Mouse (Mus musculus): Measurements from ENCODE around the gene Zfyve21.

The Zfyve21 gene

DNA sequence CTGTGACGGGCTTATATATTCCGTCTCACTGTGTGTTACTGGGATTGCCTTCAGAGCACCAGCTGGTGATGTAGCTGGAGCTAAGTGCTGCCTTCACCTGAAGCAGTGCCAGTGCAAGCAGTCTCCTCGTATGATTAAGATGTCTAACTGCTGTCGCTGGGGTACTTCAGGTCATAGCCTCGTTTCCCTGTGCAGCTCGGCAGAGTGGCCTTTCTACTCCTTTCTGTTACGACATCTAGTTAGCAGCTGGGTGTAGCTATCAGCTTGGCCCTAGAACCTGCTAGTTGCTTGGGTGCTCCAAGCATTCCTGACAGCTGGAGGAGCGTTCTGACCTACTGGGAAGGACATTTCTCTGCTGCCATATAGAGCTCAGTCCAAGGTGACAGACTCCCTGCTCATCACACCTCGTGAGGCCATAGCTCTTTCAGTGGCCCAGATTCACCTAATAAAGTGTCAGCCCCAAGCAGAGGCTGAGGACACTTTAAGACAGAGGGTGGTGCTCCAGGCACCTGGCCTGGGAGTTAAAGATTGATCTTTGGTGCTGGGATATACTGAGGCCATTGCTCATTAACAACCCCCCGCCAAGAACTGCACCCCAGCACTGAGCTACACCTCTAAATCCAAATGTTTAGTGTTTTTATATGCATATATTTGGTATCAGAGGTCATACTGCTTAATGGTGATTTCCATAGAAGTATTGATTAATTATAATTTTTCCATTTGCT lies 13.3 kb upstream of the Zfyve21 start:
- DNase-seq (ENCODE audit: low spot score in 2 of 2) = no peak

DNA sequence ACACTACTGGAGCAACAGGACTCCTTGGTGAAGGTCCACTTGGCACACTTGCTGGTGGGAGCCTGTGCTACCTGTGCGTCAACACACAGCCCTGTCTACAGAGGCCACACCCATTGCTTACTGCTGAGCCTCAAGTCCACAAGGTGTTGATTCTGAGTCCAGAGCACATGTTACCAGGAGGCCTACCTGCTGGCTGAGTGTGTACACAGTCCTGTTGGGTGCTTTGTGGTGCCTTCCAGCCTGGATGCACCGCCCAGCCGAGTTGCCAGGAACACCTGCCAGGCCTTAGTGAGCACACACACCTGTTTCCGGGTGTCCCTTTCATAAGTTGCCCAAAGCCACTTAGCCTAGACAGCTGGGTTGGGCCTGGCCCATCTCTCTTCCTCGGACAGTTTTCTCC lies 10.4 kb upstream of the Zfyve21 start:
- no peak for DNase-seq (ENCODE audit: low spot score in 2 of 2)

DNA sequence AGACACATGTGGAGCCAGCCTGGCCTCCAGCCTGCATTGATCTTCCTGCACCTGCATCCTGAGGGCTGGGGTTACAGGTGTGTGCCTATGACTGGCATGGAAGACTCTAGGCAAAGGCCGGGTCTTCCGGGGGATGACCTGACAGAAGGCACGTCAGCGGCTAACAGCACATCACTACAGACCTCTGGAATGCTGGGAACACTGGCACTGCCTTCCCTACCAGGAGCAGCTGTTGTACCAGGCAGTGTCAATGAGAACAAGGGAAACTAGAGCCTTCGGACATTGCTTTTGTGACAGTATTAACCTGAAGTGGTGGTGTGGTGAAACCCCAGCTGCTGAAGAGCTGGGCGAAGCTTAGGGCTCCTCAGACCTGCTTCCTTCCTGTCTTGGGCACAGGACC lies 5.2 kb upstream of the Zfyve21 start:
- DNase-seq (ENCODE audit: low spot score in 2 of 2) = no peak

DNA sequence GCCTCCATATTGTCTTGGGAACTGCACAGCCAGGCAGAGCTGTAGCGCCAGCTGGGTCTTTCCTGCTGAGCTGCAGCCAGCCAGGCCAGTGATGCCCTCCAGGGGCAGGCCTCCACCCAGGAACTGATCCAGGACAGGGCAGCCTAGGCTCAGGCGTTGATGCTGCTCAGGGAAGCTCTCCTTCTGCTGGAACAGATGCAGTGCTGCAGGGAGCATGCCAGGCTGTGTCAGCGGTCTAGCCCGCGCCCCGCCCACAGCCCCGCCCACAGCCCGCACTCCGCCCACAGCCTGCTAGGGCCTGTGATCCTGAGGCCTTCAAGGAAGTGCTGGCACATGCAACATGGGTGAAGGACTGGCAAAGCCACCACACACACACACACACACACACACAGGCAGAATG lies 4.2 kb upstream of the Zfyve21 start:
- peak; percentile 52 to 57 for DNase-seq (ENCODE audit: low spot score in 2 of 2)

DNA sequence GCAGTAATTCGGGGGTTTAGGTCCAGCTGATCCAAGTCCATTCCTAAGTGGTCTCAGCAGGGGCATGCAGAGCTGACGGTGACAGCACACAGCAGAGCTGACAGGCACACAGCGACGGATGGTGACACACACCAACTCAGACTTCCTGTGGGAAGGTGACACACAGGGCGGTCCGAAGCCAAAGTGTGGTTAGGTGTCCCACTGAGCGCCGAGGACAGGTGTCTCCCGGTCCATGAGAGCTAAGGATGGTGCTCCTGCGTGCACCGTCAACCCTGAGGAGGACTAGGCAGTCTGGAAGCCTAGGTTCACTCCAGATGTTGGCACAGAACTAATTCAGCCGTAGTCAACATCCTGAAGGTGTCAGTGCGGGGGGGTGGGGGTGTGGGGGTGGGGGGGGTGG lies 1.9 kb upstream of the Zfyve21 start:
- no peak for DNase-seq (ENCODE audit: low spot score in 2 of 2)

DNA sequence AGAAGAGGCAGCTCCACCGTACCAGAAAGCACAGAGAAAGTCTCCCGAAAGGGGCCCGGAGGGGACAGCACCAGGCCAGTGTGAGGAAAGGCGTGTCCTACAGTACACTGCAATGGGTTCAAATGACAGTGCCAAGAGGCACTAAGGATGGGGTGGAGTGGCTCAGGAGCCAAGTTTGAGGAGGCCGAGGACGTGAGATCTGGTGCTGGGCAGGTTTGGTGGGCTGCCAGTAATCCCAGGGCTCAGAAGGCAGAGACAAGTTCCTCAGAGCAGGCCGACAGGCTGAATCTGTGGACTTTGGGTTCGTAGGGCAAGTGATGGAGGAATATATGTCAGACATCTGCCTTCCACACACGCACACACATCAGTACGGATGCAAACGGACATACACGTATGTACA lies 1.4 kb upstream of the Zfyve21 start:
- no peak for DNase-seq (ENCODE audit: low spot score in 2 of 2)

DNA sequence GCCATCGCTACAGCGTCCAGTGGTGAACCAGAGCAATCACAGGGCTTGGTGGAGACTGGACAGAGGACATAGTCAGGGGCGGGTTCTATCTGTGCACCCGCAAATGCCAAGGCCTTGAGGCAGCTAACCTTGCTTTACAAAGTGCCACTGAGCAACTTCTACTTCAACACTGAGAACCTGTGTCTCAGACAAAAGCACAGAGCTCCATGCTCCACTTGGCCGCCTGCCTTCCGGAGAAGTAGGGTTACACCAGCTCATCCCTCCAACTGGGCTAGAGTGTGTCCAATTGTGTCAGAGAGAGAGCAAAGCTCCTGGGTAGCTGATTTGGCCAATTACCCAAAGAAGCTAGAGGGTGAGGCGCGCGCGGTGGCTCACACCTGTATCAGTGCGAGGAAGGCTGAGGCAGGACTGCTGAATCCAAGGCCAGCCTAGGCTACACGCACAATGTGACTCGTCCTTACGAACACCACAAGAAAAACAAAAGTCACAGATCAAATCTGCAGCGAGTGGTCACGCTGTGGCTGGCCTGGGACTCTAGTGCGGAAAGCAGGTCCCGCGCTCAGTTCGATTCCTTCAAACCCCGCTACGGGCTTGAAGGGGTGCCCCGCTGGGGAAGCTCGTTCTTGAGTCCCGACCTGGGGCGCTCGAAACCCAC lies 732 bp upstream of the Zfyve21 start:
- no peak for DNase-seq (ENCODE audit: low spot score in 2 of 2)

DNA sequence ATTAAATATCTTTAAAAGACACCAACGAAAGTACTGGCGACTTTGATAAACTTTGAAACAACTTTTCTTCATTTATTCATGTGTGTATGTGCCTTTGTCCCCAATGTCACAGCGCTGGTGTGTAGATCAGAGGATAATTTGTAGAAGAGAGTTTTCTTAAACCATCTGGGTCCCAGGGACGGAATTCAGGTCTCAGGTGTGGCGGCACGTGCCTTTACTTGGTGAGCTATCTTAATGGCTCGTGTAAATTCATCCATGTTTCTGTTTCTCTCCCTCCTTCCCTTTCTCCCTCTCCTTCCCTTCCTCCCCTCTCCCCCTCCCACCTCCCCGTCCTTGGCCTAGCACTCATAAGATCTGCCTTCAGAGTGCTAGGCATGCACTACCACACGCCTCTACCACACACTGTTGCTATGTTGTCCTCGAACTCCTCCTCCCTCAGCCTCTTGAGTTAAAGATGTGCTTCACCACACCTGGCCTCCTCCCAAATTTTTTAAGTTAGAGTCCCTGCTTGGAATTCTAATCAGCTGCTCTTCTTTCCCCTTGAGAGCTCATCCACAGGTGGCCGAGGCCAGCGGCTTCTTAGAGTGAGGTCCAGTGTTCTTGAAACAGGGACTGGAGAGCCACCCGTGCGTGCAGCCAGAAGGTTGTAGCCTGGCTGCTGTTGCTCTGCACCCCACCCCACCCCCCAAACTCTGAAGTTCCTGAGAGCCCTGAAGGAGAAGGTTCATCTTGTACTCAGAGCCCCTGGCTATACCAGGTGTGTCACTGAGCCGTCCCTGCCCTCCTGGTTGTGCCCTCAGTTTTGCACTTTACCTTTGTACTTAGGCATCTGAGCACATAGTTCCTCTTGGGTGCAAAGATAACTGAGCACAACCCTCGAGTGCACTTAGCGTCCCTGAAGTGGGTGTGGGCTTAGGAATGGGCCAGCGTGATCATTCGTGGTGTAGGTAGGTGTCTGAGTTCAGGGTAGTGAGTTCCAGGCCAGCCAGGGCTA lies 1.1 kb downstream of the Zfyve21 start:
- no peak for DNase-seq (ENCODE audit: low spot score in 2 of 2)

DNA sequence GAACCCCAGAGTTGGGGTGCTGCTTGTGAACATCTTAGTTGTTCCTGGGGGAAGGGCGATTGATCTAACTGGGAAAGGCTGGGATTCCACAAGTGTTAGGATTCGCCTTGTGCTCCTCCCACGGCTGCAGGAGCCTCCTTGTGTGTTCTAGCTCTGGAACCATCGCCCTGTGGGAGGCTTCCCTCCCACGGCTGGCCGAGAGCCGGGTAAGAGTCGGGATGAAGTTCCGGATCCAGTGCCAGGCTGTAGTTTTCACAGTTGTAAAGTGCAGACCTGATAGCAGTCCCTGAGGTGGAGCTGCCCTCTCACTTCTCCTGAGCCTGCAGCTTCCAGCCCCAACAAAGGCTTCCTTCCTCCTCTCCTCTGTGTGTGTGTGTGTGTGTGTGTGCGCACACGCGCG lies 2.6 kb downstream of the Zfyve21 start:
- peak in 1 of 2 experiments; percentile 42 for DNase-seq (ENCODE audit: low spot score in 2 of 2)

DNA sequence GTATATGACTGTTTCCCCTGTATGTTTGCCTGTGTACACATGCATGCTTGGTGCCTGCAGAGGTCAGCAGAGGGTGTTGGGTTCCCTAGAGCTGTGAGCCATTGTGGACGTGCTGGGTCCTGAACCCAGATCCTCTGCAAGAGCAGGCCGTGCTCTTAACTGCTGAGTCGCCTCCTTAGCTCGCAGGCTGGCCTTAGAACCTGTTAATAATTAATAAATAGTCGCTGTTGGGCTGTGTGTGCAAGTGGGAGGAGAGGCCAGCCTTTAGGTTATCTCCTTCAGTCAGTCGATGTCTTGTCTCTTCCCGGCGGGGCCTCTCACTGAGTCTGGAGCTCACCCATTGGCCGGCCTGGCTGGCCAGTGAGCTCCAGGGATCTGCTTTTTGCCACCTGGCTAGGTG lies 3.0 kb downstream of the Zfyve21 start:
- no peak for DNase-seq (ENCODE audit: low spot score in 2 of 2)

DNA sequence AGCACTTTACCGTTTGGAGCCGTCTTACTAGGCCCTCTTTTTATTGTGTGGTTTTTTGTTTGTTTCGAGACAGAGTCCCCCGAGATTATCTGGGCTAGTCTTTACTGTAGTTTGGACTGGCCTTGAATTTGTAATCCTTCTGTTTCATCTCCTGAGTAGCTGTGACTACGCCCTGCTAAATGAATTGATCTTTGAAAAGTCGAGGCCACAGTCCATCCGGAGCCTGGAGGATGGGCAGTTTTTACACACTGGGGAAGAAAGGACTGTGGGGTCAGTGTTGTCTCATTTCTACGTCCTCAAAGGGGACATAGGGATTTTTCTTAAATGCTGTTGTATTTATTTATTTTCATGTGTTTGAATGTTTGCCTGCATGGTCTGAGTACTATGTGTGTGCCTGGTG lies 4.0 kb downstream of the Zfyve21 start:
- DNase-seq (ENCODE audit: low spot score in 2 of 2) = no peak

DNA sequence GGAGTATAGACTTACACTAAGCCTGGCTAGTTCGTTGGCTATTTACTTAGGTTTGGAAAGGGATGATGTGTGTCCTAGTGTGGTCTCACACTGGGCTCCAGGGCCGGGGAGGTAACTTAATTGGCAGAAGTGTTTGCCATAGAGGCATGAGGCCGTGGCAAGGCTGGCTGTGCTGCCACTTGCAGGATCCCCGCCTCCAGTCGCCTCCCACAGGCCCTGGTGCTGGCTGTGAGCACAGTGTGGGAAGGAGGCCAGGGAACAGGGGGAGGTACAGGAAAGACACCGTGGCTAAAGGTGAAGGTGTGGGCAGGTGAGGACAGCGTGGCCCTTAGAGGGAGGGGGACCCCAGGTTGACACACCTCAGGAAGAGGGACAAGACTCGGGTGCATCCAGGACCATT lies 6.0 kb downstream of the Zfyve21 start:
- DNase-seq (ENCODE audit: low spot score in 2 of 2) = no peak

DNA sequence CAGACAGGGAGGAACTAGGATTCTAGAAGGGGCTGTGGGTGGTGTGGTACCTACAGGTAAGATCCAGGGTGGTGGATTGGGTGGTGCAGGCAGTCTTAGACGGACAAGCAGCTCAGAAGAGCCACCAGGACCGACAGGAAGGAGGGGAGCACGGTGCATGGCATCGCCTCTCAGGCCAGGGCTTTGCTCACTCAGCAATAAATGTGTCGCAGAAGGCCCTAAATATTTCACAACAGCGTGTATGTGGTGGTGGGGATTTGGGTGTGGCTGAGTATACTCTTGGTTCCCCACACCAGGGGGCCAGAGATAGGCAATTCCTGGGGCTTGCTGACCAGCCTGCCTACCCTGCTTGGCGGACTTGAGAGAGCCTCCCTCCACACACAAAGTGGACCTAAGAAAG lies 6.7 kb downstream of the Zfyve21 start:
- no peak for DNase-seq (ENCODE audit: low spot score in 2 of 2)

DNA sequence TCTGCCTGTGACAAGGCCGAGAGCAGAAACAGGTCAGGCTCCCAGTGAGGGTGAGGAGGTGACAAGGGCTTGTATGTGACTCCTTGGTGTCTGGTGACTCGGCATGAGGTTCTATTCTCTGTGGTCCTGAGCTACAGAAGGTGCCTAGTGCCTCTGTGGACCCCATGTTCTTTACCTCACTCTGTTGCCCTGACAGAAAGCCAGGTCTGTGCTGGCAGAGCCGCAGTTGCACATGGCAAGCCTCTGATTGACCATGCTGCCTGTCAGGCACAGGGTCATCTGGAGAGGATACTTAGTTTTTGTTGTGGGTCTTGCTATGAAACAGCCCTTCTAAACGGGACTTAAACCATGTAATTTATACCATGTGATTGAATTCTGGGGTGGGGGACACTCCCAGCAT lies 8.0 kb downstream of the Zfyve21 start:
- no peak for DNase-seq (ENCODE audit: low spot score in 2 of 2)

DNA sequence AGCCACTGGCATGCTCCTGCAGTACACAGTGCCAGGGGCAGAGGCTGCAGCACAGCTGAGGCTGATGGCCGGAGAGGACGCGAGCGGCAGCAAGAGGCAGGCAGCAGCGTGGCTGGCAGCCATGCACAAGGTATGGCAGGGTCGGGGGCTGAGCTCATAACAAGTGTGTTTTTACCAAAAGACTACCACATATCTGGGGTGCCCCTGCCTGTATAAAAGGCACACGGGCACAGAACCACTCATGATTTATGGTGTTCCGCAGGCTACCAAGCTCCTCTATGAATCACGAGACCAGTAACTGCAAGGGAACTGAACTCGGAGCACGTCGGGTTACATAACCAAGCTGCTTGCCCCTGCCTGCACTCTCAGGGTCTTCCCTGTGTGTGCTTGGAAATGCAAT lies 13.6 kb downstream of the Zfyve21 start:
- DNase-seq (ENCODE audit: low spot score in 2 of 2) = no peak

DNA sequence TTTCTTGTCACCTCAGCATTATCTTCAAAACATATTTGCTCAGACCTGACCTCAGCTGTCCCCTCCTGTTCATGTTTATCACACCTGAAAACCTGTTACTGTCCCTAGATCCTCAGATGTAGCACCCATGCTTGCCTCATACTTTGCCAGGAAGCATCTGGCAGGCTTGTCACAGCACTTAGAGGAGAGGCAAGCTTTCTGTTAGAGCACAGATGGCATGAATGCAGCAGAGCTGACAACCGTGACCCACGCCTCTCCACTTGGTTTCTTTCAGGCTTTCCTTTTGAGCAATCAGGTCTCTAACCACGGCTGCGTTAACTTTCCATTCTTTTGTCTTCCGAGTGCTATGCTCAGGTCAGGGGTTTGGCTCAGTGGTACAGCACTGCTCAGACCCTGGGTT lies 15.5 kb downstream of the Zfyve21 start:
- no peak for DNase-seq (ENCODE audit: low spot score in 2 of 2)

DNA sequence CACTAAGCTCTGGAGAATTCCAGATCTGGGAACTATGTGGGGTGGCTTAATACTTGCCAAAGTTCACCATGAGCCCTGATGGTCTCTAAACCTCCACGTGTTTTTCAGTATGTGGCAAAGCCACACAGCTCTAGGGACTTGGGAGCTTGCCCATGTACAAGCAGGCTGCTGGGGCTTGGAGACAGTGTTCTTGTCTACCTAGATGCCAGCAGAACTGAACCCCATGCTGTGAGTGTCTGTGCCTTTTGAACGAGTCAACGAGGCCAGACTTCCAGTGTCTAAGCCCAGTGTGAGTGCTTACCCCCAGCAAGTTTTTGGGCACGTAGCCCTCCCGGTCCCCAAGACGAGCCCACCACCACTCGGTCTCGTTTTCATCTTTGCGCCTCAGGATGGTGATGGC lies 16.0 kb downstream of the Zfyve21 start:
- DNase-seq (ENCODE audit: low spot score in 2 of 2) = no peak

DNA sequence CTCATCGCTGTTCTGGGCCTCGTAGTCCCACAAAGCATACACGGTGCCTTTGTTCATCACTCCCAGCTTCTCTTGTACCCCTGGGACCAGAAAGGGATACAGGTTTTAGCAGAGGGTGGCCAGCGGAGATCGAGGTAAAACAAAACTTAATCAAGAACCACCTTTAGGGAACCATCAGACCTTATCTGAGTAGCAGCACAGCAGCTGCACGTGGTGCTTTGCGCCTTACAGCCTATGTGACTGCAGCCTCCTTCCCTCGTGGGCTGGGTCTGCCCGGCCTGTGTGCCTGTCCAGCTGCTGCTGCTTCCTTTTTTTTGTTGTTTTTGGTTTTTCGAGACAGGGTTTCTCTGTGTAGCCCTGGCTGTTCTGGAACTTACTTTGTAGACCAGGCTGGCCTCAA lies 16.4 kb downstream of the Zfyve21 start:
- DNase-seq (ENCODE audit: low spot score in 2 of 2) = no peak

DNA sequence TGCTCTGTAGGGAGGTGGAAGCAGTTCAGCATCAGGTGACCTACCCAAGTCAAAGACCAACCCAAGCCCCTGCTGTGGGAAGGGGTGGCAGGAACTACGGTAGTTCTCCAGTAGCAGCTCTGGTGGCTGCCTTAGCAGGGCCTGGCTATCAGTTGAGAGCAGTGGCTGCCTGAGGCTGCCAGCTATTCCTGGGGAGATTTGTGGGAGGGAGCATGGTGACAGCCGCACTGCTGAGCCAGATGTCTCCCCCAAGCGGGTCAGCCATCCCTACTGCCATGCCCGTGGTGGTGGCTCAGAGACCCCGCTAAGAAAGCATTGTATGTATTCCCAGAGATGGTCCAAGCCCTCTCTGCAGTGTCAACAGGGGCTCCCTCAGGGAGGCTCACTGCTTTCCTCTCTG lies 18.7 kb downstream of the Zfyve21 start:
- no peak for DNase-seq (ENCODE audit: low spot score in 2 of 2)

DNA sequence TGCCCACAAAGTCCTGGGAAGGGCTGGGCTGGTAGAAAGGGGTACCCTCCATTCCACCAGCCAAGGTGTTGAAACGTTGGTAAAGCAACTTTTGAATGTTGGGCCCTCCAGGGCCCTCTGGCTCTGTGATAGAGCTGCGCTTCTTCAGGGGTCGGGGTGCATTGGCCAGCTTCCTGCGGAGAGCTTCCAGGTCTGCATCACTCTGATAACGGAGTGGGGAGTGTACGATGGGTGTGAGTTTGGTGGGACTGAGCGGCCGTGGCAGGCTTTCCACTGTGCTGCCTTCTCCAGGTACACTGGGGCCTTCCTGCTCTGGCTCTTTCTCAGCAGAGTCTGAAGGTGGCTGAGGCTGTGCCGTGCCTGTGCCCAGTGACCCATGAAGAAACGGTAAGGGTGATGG lies 19.5 kb downstream of the Zfyve21 start:
- DNase-seq (ENCODE audit: low spot score in 2 of 2) = no peak

DNA sequence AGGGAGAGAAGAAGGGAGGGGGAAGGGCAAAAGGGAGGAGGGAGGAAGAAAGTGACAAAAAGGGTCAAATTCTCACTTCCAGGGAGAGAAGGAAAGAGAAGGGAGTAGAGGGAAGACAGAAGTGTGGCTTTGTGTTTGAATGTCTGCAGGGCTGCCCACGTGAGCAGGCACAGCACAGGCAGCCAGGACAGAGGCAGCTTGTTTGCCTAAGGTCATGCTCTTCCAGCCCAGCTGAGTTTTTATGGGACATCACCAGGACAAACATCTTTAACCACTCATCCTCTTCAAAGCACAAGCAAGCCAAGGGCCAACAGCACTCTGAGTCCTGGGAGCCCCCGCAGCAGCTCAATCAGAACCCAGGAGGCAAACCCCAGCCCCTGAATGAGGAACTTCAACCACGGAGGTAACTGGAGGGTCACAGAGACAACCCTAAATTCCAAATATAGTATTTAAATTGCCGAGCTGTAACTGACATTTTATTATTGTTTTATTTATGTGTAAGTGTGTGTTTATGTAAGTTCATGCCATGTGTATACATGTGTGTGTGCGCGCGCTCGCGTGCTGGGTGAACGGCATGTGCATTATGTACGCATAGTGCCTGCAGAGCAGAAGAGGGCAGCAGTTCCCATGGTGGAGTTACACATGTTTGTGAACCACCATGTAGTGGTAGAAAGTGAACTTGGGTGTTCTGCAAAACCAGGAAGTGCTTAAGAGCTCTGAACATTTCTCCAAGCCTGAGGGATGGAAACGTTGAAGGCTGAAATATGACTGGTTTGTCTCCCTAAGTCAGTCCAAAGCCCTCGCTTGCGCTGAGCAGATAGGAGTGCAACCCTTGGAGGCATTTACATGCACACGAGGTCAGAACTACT lies 28.8 kb downstream of the Zfyve21 start:
- DNase-seq (ENCODE audit: low spot score in 2 of 2) = no peak

DNA sequence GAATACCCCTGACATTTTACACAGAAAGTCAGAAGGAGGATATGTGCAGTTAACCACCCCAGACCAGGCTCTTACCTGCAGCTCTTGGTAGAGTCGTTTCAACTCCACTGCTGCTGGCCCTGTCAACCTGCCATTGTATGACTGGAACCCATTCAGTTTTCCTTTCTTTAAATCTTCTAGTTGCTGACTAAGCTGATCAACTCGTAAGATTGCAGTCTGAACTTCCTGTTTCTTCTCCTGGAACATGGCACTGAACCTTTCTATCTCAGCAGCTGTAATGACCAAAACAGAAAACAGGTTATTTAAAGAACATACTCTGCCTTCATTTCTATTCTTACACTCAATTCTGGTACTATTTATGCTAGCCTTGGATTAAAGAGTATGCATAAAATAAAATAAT lies 29.5 kb downstream of the Zfyve21 start:
- DNase-seq (ENCODE audit: low spot score in 2 of 2) = no peak

Data from frontal cortex, postnatal 14 days (tissue).